Mouse (Mus musculus): ENCODE results near the gene Zar1l. TPM values are rescaled to one million over a fixed set of nuclear protein-coding genes. Genes with fewer than 3 reads are reported as not detected.
"Not testable (repeated sequence)": the region's sequence is repeated elsewhere in the genome, so short reads cannot be mapped to it uniquely, and the experiment has no call there.

Gene Zar1l
- not detected for total RNA-seq (2021)

DNA sequence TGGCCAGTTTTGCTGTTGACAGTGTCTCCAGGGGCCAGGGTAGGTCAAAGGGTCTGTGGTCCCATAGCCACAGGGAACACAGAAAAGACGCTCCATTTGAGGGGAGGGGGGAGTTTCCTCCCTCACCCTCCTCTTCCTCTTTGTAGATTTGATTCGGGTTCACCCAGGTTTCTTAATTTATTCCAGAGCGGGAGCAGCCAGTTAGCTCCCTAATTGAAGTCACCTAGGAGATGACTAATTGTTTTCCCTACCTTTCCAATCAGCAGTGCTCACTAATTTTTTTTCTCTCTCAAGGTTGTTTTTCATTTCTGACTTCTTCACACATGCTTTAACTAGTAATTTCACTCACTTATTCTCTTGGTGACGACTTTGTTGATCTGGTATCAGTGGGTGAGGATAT is at the start of gene Zar1l:
Gene Zar1l (minus strand): TSS at position 101 of the 400 bp plus-strand sequence.
- no peak for DNase-seq (ENCODE audit: extremely low spot score in 1 of 2, low spot score in 1 of 2)

GRCm38 (mm10) chr5:150566971-150567370 is 49.0 kb upstream of the Zar1l start:
- no peak for DNase-seq (ENCODE audit: extremely low spot score in 1 of 2, low spot score in 1 of 2)

- DNase-seq (ENCODE audit: extremely low spot score in 1 of 2, low spot score in 1 of 2) = no peak
Observed at GRCm38 (mm10) chr5:150566226-150566625, 48.3 kb upstream of the Zar1l start.

DNA sequence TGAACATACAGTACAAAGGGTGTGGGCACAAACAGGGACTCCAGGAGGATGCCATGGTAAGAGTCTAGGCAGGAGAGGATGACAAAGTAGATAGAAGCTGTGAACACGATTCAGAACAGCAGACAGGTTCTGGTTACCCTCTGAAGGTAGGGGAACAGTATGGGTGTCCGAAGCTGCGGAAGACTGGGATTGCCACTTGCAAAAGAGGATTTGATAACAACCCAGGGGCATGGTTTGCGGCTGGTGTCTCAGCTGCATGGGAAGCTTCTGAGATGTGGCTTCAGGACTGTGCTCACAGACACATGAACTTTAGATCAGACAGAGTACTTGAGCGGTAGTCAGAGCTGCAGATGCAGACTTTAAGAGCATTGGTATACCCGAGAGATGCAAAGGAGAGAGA is 46.5 kb upstream of the Zar1l start:
- DNase-seq (ENCODE audit: extremely low spot score in 1 of 2, low spot score in 1 of 2) = no peak

DNA sequence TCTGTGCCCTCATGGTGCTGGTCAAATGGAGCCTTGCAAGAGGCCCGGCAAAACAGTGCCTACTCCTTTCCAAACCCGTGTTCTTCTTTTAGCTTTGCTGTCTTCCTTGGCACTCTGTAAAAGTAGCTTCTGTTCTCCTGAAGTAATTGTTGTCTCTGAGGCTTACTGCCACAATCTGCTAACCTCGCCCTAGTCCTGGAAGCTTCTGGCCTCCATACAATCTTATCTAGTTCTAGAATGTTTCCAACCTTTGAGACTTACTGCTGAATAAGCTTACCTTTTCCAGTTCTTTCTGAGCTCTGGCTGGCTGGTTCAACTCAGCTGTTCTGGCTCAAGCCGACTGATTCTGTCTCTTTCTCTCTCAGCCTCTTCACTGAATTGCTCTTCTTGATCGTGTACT is 43.8 kb upstream of the Zar1l start:
- DNase-seq (ENCODE audit: extremely low spot score in 1 of 2, low spot score in 1 of 2) = no peak

GRCm38 (mm10) chr5:150561376-150561775 is 43.4 kb upstream of the Zar1l start:
- DNase-seq (ENCODE audit: extremely low spot score in 1 of 2, low spot score in 1 of 2) = no peak

DNA sequence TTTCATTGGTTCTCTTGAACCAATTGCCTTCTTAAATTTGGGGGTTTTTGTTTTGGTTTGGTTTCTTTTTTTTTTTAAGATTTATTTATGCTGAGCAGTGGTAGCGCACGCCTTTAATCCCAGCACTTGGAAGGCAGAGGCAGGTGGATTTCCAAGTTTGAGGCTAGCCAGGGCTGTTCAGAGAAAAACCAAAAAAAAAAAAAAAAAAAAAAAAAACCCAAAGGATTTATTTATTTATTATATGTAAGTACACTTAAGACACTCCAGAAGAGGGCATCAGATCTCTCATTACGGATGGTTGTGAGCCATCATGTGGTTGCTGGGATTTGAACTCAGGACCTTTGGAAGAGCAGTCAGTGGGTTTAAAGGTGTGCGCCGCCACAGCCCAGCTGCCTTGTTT is 42.9 kb upstream of the Zar1l start:
- DNase-seq (ENCODE audit: extremely low spot score in 1 of 2, low spot score in 1 of 2) = no peak

DNA sequence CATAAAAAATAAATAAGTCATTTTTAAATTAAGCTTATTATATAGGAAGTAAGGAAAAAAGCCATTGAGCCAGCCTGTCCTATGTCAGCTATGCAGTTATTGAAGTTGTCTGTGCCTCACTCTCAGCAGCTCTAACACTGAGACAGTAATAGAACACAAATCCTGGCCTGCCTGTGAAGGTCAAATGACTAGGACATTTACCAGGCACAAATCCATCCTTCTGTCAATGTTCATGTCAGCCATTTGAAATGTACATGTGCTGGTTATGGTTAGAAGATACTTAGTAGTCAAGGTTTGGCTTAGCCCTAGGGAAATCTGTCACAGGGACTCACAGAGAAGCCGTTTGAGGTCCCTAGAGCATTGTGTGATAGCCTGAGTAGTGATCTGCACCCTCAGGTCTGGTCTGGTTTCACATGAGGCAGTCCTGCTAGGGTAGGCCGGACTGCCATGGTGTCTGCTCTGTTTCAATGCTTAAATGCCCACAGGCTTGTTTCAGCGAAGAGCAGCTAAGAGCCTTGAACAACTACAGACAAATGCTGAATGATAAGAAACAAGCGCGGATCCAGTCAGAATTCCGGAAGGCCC is 41.6 kb upstream of the Zar1l start:
- no peak for DNase-seq (ENCODE audit: extremely low spot score in 1 of 2, low spot score in 1 of 2)

DNA sequence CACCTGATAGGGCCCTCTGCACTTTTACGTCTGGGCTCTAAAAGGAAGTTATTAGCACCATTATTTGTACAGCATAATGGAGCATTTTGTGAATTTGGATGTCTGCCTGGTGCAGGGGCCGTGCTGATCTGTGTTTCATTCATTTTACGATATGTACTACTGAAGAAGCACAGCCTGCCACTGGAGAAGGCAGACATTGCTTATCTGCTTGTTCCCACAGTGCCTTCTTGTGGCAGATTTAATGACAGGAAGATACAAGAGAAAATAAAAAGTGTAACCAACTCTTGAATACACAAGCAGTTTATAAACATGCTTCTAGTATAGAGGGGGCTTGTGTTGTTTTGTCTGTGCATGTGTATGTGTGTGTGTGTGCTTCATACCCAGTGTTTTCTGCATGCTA is 33.7 kb upstream of the Zar1l start:
- no peak for DNase-seq (ENCODE audit: extremely low spot score in 1 of 2, low spot score in 1 of 2)

DNA sequence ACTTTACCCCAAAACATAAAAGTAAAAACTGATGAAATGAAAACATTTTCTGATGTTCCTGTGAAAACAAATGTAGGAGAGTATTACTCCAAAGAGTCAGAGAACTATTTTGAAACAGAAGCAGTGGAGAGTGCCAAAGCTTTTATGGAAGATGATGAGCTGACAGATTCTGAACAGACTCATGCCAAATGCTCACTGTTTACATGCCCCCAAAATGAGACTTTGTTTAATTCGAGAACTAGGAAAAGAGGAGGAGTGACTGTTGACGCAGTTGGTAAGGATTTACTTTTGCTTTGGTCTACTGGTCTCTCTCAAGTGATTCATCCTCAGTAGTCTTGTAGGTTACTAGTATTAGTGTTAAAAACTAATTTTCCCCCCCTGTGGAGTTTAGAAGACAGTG is 25.2 kb upstream of the Zar1l start:
- DNase-seq (ENCODE audit: extremely low spot score in 1 of 2, low spot score in 1 of 2) = no peak

DNA sequence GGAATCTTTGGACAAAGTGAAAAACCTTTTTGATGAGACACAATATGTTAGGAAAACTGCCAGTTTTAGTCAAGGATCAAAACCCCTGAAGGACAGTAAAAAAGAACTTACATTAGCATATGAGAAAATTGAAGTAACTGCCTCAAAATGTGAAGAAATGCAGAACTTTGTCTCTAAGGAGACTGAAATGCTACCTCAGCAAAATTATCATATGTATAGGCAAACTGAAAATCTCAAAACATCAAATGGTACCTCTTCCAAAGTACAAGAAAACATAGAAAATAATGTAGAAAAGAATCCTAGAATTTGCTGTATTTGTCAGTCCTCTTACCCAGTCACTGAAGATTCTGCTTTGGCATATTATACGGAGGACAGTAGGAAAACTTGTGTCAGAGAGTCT is 23.3 kb upstream of the Zar1l start:
- no peak for DNase-seq (ENCODE audit: extremely low spot score in 1 of 2, low spot score in 1 of 2)

GRCm38 (mm10) chr5:150525239-150525638 is 7.3 kb upstream of the Zar1l start:
- DNase-seq (ENCODE audit: extremely low spot score in 1 of 2, low spot score in 1 of 2) = no peak

GRCm38 (mm10) chr5:150522867-150523234 is 4.9 kb upstream of the Zar1l start:
- DNase-seq (ENCODE audit: extremely low spot score in 1 of 2, low spot score in 1 of 2) = no peak

- DNase-seq (ENCODE audit: extremely low spot score in 1 of 2, low spot score in 1 of 2) = peak; percentile 92 to 95
Observed at GRCm38 (mm10) chr5:150521937-150522866, 4.2 kb upstream of the Zar1l start, which contains the start of gene Brca2. Gene Brca2, plus strand, starts transcription at chr5:150522630.

GRCm38 (mm10) chr5:150519551-150519950 is 1.6 kb upstream of the Zar1l start:
- DNase-seq (ENCODE audit: extremely low spot score in 1 of 2, low spot score in 1 of 2) = no peak

GRCm38 (mm10) chr5:150514027-150514426 is 3.9 kb downstream of the Zar1l start:
- no peak for DNase-seq (ENCODE audit: extremely low spot score in 1 of 2, low spot score in 1 of 2)

DNA sequence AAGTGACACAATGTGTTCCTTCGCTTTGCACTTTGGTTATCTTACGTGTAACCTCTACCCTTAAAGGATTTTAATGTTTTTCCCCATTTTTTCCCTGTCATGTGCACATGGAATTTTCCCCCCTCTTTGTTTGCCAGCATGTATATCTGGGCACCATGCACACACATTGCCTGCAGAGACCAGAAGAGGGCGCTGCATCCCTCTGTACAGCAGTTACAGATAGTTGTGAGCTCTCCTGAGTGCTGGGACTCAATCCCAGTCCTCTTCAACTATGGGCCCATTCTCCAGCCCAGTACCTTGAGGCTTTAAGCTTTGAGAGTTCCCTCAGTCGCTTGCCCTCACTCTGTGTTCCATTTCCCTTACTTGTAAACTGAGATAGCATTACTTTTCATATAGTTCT is 4.7 kb downstream of the Zar1l start:
- no peak for DNase-seq (ENCODE audit: extremely low spot score in 1 of 2, low spot score in 1 of 2)

GRCm38 (mm10) chr5:150510451-150511225 is 7.3 kb downstream of the Zar1l start:
- no peak for DNase-seq (ENCODE audit: extremely low spot score in 1 of 2, low spot score in 1 of 2)

- DNase-seq (ENCODE audit: extremely low spot score in 1 of 2, low spot score in 1 of 2) = peak in 1 of 2 experiments; percentile 47
Observed at GRCm38 (mm10) chr5:150495792-150496191, 22.2 kb downstream of the Zar1l start.

DNA sequence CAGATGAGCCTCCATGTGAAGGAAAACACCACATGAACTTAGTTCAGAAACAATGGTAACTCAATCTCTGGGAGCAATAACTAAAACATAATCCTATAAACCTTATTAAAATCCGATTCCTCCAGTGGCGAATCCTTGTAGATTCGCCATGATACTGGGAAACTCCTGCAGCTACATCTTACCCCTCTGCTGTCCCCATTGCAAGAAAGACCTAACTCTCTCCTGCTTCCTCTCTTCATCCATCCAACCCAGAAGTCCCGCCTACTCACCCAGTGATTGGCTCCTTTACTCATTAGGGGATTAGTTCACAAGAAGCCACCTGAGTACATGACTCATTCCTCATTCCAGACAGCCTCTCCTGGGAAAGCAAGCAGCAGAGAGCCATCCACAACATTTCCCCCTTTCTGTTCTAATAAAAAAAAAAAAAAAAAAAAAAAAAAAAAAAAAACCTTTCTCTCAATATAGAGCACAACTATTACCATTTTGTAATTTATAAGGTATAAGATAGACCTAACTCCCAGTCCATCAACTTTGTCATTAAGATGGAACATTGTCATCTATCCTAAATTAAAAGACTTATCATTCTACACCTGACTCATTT is 26.3 kb downstream of the Zar1l start:
- DNase-seq (ENCODE audit: extremely low spot score in 1 of 2, low spot score in 1 of 2) = not testable (repeated sequence)

DNA sequence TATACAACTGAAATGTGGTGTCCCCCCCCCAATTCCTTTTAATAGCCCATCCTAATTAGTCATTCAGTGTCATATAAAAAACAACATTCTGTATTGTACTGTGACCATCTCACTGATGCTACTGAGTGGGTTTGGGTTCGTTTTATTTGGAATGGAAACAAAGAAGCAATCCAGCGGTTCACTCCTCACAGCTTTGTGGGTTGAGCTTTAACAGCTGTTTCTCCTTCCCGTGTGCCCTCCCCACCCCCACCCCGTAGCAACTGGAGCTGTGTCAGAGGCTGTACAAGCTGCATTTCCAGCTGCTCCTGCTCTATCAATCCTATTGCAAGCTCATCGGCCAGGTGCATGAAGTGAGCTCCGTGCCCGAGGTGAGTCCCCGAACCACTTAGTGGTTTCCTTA is 27.1 kb downstream of the Zar1l start:
- no peak for DNase-seq (ENCODE audit: extremely low spot score in 1 of 2, low spot score in 1 of 2)
